Mouse (Mus musculus): Measurements from ENCODE around the gene Mef2d.

GRCm38 (mm10) chr3:88102611-88103010 lies 39.6 kb upstream of the Mef2d start:
- TF ChIP-seq CTCF (IDR thresholded peaks at IDR 0.05; ENCODE audit: borderline replicate concordance, control insufficient read depth, extremely low read depth, insufficient read depth, low read length, poor library complexity), result no peak
- TF ChIP-seq POLR2A (IDR thresholded peaks at IDR 0.05; ENCODE audit: control insufficient read depth, extremely low read depth, insufficient read depth, low read length, poor library complexity), result no peak

Data from thymus, adult 2 months (tissue).